Mouse (Mus musculus) ES-Bruce4 (cell line): ENCODE measurements around the gene Dnajc3. TPM values are rescaled to one million over a fixed set of nuclear protein-coding genes. Genes with fewer than 3 reads are reported as not detected.

Source experiments
- H3K27ac ChIP-seq: 2 replicates; pipeline ENCODE4 v1.5.1; 2012; ENCODE audit warnings: low read length, inconsistent platforms; ENCODE audit not compliant: insufficient read depth
- H3K27me3 ChIP-seq: 2 replicates; pipeline ENCODE4 v1.6.1; 2012; ENCODE audit warnings: mild to moderate bottlenecking, low read length, inconsistent platforms; ENCODE audit not compliant: control insufficient read depth, poor library complexity, insufficient read depth, severe bottlenecking
- H3K36me3 ChIP-seq: 2 replicates; pipeline ENCODE4 v1.6.1; 2012; ENCODE audit warnings: inconsistent platforms, mild to moderate bottlenecking, low read length, moderate library complexity; ENCODE audit not compliant: control insufficient read depth, poor library complexity, insufficient read depth, severe bottlenecking
- H3K4me1 ChIP-seq: one replicate; pipeline ENCODE4 v1.8.1; 2011; ENCODE audit warnings: low read length; ENCODE audit not compliant: control insufficient read depth, insufficient read depth
- H3K4me3 ChIP-seq: 2 replicates; pipeline ENCODE4 v1.5.1; 2011; ENCODE audit warnings: low read depth, mild to moderate bottlenecking, low read length
- H3K9ac ChIP-seq: 2 replicates; pipeline ENCODE4 v1.6.1; 2012; ENCODE audit warnings: low read depth, mild to moderate bottlenecking, inconsistent platforms; ENCODE audit not compliant: poor library complexity, severe bottlenecking
- H3K9me3 ChIP-seq: replicated peaks from 2 replicates; pipeline ENCODE4 v1.6.1; 2012; ENCODE audit warnings: mild to moderate bottlenecking, low read length, inconsistent platforms; ENCODE audit not compliant: control insufficient read depth, poor library complexity, insufficient read depth, severe bottlenecking
- CTCF ChIP-seq: IDR thresholded peaks from one replicate; pipeline ENCODE4 v1.8.1; 2011; ENCODE audit warnings: low read depth, low read length
- EP300 ChIP-seq: IDR thresholded peaks from 2 replicates; pipeline ENCODE4 v1.6.1; 2011; ENCODE audit warnings: low read depth, low read length; ENCODE audit not compliant: insufficient read depth
- POLR2A ChIP-seq: IDR thresholded peaks from one replicate; pipeline ENCODE4 v1.8.1; 2011; ENCODE audit warnings: low read length; ENCODE audit not compliant: insufficient read depth
- polyA plus RNA-seq: library from polyadenylated mRNA; stranded (reverse); fragments of >200 nt; gene quantifications from 2 replicates; pipeline ENCODE4 v1.2.4, GENCODE M21; 2011; ENCODE audit warnings: low read depth; ENCODE audit not compliant: missing spikeins, insufficient read depth, insufficient read length

The Dnajc3 gene
- 32.4 and 33.2 TPM in 2 replicates for polyA plus RNA-seq

DNA sequence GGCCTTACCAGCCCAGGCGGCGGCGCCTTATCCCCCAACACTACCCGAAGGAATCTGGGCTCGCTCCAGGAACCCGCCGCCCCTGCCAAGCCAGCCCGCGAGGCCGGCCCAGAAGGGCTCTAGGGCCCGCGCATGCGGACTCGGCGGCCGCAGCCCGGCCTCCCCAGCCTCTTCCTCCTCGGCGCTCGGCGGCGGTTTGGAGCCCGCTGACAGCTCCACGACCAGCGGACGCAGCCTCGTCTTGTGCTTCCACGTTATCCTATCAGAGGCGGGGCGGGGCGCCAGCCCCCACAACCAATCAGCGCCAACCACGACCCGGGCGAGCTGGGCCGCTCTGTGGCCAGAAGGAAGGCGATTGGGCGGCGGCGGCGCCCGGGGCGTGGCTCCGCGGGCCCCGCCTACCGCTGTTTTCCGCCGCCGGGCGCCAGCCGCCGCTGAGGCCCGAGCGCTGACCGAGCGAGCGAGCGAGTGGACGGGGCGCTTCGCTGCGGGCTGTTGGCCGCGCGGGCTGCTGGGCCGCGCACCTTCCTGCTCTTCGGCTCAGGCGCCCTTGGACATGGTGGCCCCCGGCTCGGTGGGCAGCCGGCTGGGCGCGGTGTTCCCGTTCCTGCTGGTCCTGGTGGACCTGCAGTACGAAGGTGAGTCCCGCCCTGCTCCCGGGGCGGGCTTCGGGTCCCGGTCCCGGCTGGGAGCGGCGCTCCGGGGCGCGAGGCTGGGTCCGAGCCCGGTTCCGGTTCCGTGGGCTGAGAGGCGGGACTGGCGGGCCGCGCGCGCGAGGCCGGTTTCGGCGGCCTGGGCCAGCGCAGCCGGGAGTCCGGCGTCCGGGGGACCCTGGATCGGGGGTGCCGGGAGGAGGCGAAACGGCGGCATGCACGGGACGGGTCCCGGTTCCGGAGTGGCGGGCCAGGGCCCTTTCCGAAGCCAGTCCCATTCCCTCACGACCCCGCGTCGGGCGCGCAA, at the start of gene Dnajc3:
TSS of gene Dnajc3 (plus strand) at position 444 of the 960 bp plus-strand sequence.
- Histone ChIP-seq H3K27me3 (no peaks in the 10 kb centered on the region), H3K9ac (peak within 1 kb of the TSS; percentile 96), H3K4me1 (peaks cover 7% of the 10 kb centered on the region), H3K27ac (0 out of 2 replicates have a peak within 1 kb of the TSS, but pooled peaks have one; percentile 13), H3K9me3 (no peaks in the 10 kb centered on the region), H3K36me3 (no peaks in the 10 kb centered on the region), H3K4me3 (peak within 1 kb of the TSS; percentile 70)
- TF ChIP-seq EP300 (no peak), POLR2A (peak; percentile 13)

DNA sequence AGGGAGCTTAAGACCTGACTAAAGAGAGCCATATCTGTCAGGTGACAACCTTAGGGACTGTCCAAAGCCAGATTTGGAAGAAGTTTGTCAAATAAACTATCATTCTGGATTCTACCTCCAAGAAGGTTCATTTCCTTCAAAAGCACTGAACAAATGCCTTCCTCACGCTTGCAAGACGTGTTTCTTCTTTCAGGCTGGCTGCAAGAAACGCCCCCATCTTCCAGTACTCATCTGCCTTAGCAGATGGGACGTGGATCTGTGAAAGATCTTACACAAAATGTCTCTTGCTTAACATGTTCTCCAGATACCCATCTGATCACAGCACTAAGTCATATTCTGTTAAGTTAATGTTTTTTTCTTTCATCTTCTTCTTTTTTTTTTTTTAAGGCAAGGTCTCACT, 47.7 kb upstream of the Dnajc3 start:
- H3K4me1 ChIP-seq, result no peaks in the 10 kb centered on the region
- peaks cover 5% of the 10 kb centered on the region; the same call in 1 of the 2 replicates for H3K36me3 ChIP-seq
- no peak overlapping the region for H3K4me3 ChIP-seq
- no peaks in the 10 kb centered on the region for H3K9me3 ChIP-seq
- no peaks in the 10 kb centered on the region for H3K27me3 ChIP-seq
- no peak for TF ChIP-seq POLR2A
- TF ChIP-seq EP300, result no peak
- no peak for TF ChIP-seq CTCF
- H3K27ac ChIP-seq, result no peak overlapping the region
- H3K9ac ChIP-seq, result no peak overlapping the region

- no peak overlapping the region for H3K9ac ChIP-seq
- no peaks in the 10 kb centered on the region for H3K27me3 ChIP-seq
- no peaks in the 10 kb centered on the region for H3K4me1 ChIP-seq
- H3K4me3 ChIP-seq, result no peak overlapping the region
- TF ChIP-seq CTCF (no peak), EP300 (no peak), POLR2A (no peak)
- H3K36me3 ChIP-seq, result peaks cover 3% of the 10 kb centered on the region; the same call in 1 of the 2 replicates
- H3K27ac ChIP-seq, result no peak overlapping the region
- H3K9me3 ChIP-seq, result no peaks in the 10 kb centered on the region
Measured at GRCm38 (mm10) chr14:118895228-118895627, 42.5 kb upstream of the Dnajc3 start.

- TF ChIP-seq POLR2A (no peak), EP300 (no peak), CTCF (no peak)
- no peaks in the 10 kb centered on the region for H3K4me1 ChIP-seq
- no peaks in the 10 kb centered on the region for H3K9me3 ChIP-seq
- no peak overlapping the region for H3K27ac ChIP-seq
- no peaks in the 10 kb centered on the region for H3K27me3 ChIP-seq
- no peak overlapping the region for H3K9ac ChIP-seq
- no peak overlapping the region for H3K4me3 ChIP-seq
- peaks cover 3% of the 10 kb centered on the region; the same call in 1 of the 2 replicates for H3K36me3 ChIP-seq
Measured at GRCm38 (mm10) chr14:118895655-118896054, 42.1 kb upstream of the Dnajc3 start.

GRCm38 (mm10) chr14:118899940-118900339, 37.8 kb upstream of the Dnajc3 start:
- H3K9ac ChIP-seq, result no peak overlapping the region
- H3K4me3 ChIP-seq, result no peak overlapping the region
- peaks cover 9% of the 10 kb centered on the region for H3K36me3 ChIP-seq
- H3K27ac ChIP-seq, result no peak overlapping the region
- H3K4me1 ChIP-seq, result no peaks in the 10 kb centered on the region
- no peaks in the 10 kb centered on the region for H3K27me3 ChIP-seq
- TF ChIP-seq POLR2A (no peak), CTCF (peak; percentile 56)
- H3K9me3 ChIP-seq, result peaks cover 3% of the 10 kb centered on the region

GRCm38 (mm10) chr14:118900911-118901310, 36.9 kb upstream of the Dnajc3 start:
- no peak overlapping the region for H3K27ac ChIP-seq
- no peak overlapping the region for H3K9ac ChIP-seq
- H3K9me3 ChIP-seq, result peaks cover 3% of the 10 kb centered on the region
- H3K4me1 ChIP-seq, result no peaks in the 10 kb centered on the region
- TF ChIP-seq CTCF, result no peak
- TF ChIP-seq EP300, result no peak
- no peak for TF ChIP-seq POLR2A
- H3K4me3 ChIP-seq, result no peak overlapping the region
- H3K36me3 ChIP-seq, result peaks cover 9% of the 10 kb centered on the region
- H3K27me3 ChIP-seq, result no peaks in the 10 kb centered on the region
